Mouse (Mus musculus) intestine, embryonic 16.5 days (tissue): ENCODE measurements around the gene Gm26938. TPM values are rescaled to one million over a fixed set of nuclear protein-coding genes. Genes with fewer than 3 reads are reported as not detected.

Source experiments
- ATAC-seq: fragments of 200-750 bp; cut with Nextera tagmentation; 2 replicates; pipeline ENCODE4 v1.8.0; 2017; ENCODE audit warnings: moderate TSS enrichment, moderate library complexity
- H3K27ac ChIP-seq: fragments of 300-500 bp; sonication (generic); 2 replicates; pipeline ENCODE4 v1.5.1; 2014; ENCODE audit warnings: mild to moderate bottlenecking, low read length
- H3K27me3 ChIP-seq: fragments of 300-500 bp; sonication (generic); replicated peaks from 2 replicates; pipeline ENCODE4 v1.6.1; 2014; ENCODE audit warnings: low read length, control low read depth, mixed read lengths; ENCODE audit not compliant: control insufficient read depth, insufficient read depth
- H3K36me3 ChIP-seq: fragments of 300-500 bp; sonication (generic); 2 replicates; pipeline ENCODE4 v1.6.1; 2014; ENCODE audit warnings: low read length, control low read depth; ENCODE audit not compliant: control insufficient read depth, insufficient read depth
- H3K4me1 ChIP-seq: fragments of 300-500 bp; sonication (generic); 2 replicates; pipeline ENCODE4 v1.6.1; 2014; ENCODE audit warnings: low read length, control low read depth, mixed read lengths; ENCODE audit not compliant: control insufficient read depth, insufficient read depth
- H3K4me2 ChIP-seq: fragments of 300-500 bp; sonication (generic); 2 replicates; pipeline ENCODE4 v1.6.1; 2014; ENCODE audit warnings: low read depth, low read length, control low read depth
- H3K4me3 ChIP-seq: fragments of 300-500 bp; sonication (generic); 2 replicates; pipeline ENCODE4 v1.5.1; 2014; ENCODE audit warnings: mild to moderate bottlenecking, low read length
- H3K9ac ChIP-seq: fragments of 300-500 bp; sonication (generic); 2 replicates; pipeline ENCODE4 v1.6.1; 2014; ENCODE audit warnings: low read depth, low read length
- H3K9me3 ChIP-seq: fragments of 300-500 bp; sonication (generic); 2 replicates; pipeline ENCODE4 v1.6.1; 2016; ENCODE audit warnings: low read length, control low read depth; ENCODE audit not compliant: control insufficient read depth
- WGBS: fragments of 180-500 bp; shearing (Covaris S2); extraction: QIAGEN DNeasy Blood & Tissue Kit; methylation state at CpG from one replicate; pipeline ENCODE4 v1.1.7; 2014; 5-methylcytosine and 5-hydroxymethylcytosine counted together
- polyA plus RNA-seq: library from polyadenylated mRNA; unstranded; fragments of >200 nt; fragmentation: Nextera tagmentation; extraction: Ambion mirVana; gene quantifications from 2 replicates; pipeline ENCODE4 v1.2.1, GENCODE M21; 2015

Gene Gm26938
- polyA plus RNA-seq, 1 experiment from 2014 or later, result not detected

- no peaks in the 10 kb centered on the region for H3K27me3 ChIP-seq
- peaks cover 12% of the 10 kb centered on the region; the same call in 1 of the 2 replicates for H3K36me3 ChIP-seq
- peak overlapping the region; percentile 48; the same call in 1 of the 2 replicates for H3K27ac ChIP-seq
- 42% methylated on average over 10 of the region's 12 CpGs for WGBS
- peak overlapping the region; percentile 25; the same call in 1 of the 2 replicates for H3K9ac ChIP-seq
- H3K9me3 ChIP-seq, result no peaks in the 10 kb centered on the region
- H3K4me2 ChIP-seq, result peak overlapping the region; percentile 31
- no peak for ATAC-seq
- H3K4me1 ChIP-seq, result peaks cover 54% of the 10 kb centered on the region
- H3K4me3 ChIP-seq, result peak overlapping the region; percentile 8; the same call in 1 of the 2 replicates
Measured at GRCm38 (mm10) chr5:139798168-139798900, 27.9 kb downstream of the Gm26938 start.

GRCm38 (mm10) chr5:139797473-139798167 lies 28.6 kb downstream of the Gm26938 start:
- peak overlapping the region; percentile 80 for H3K27ac ChIP-seq
- H3K36me3 ChIP-seq, result peaks cover 12% of the 10 kb centered on the region; the same call in 1 of the 2 replicates
- ATAC-seq, result 0 out of 2 replicates have a peak, but pooled peaks have one; percentile 11
- peaks cover 58% of the 10 kb centered on the region for H3K4me1 ChIP-seq
- H3K27me3 ChIP-seq, result no peaks in the 10 kb centered on the region
- WGBS, result 35% methylated on average over 11 of the region's 11 CpGs
- peak overlapping the region; percentile 50; the same call in 1 of the 2 replicates for H3K9ac ChIP-seq
- H3K4me2 ChIP-seq, result peak overlapping the region; percentile 46
- peak overlapping the region; percentile 8; the same call in 1 of the 2 replicates for H3K4me3 ChIP-seq
- no peaks in the 10 kb centered on the region for H3K9me3 ChIP-seq

GRCm38 (mm10) chr5:139796900-139797299 lies 29.3 kb downstream of the Gm26938 start:
- Histone ChIP-seq H3K27me3 (no peaks in the 10 kb centered on the region), H3K9me3 (no peaks in the 10 kb centered on the region), H3K36me3 (peaks cover 12% of the 10 kb centered on the region; the same call in 1 of the 2 replicates), H3K4me3 (peak overlapping the region; percentile 17), H3K27ac (peak overlapping the region; percentile 80), H3K9ac (peak overlapping the region; percentile 50), H3K4me2 (peak overlapping the region; percentile 46), H3K4me1 (peaks cover 63% of the 10 kb centered on the region)
- 9% methylated on average over 13 of the region's 13 CpGs for WGBS
- ATAC-seq, result peak; percentile 70

GRCm38 (mm10) chr5:139796001-139796620 lies 30.1 kb downstream of the Gm26938 start:
- no peaks in the 10 kb centered on the region for H3K27me3 ChIP-seq
- WGBS, result 74% methylated on average over 9 of the region's 9 CpGs
- no peaks in the 10 kb centered on the region for H3K9me3 ChIP-seq
- H3K4me3 ChIP-seq, result no peak overlapping the region
- no peak overlapping the region for H3K4me2 ChIP-seq
- 0 out of 2 replicates have a peak, but pooled peaks cover 8% of the 10 kb centered on the region for H3K36me3 ChIP-seq
- ATAC-seq, result no peak
- peak overlapping the region; percentile 38; the same call in 1 of the 2 replicates for H3K9ac ChIP-seq
- H3K4me1 ChIP-seq, result peaks cover 64% of the 10 kb centered on the region
- no peak overlapping the region for H3K27ac ChIP-seq

GRCm38 (mm10) chr5:139794938-139795337 lies 31.3 kb downstream of the Gm26938 start:
- no peak for ATAC-seq
- H3K27ac ChIP-seq, result no peak overlapping the region; the same call in 1 of the 2 replicates
- 66% methylated on average over 10 of the region's 10 CpGs for WGBS

GRCm38 (mm10) chr5:139794137-139794536 lies 32.1 kb downstream of the Gm26938 start:
- ATAC-seq, result no peak
- H3K4me1 ChIP-seq, result peaks cover 67% of the 10 kb centered on the region
- H3K9ac ChIP-seq, result no peak overlapping the region
- no peaks in the 10 kb centered on the region for H3K9me3 ChIP-seq
- 83% methylated on average over 5 of the region's 5 CpGs for WGBS
- no peaks in the 10 kb centered on the region for H3K27me3 ChIP-seq
- no peaks in the 10 kb centered on the region for H3K36me3 ChIP-seq
- peak overlapping the region; percentile 36; the same call in 1 of the 2 replicates for H3K4me3 ChIP-seq
- H3K27ac ChIP-seq, result peak overlapping the region; percentile 96
- H3K4me2 ChIP-seq, result peak overlapping the region; percentile 86

More at GRCm38 (mm10) chr5:139794938-139795337, 31.3 kb downstream of the Gm26938 start:
- Histone ChIP-seq H3K27me3 (no peaks in the 10 kb centered on the region), H3K9me3 (no peaks in the 10 kb centered on the region), H3K4me3 (no peak overlapping the region), H3K36me3 (no peaks in the 10 kb centered on the region), H3K4me1 (peaks cover 67% of the 10 kb centered on the region), H3K4me2 (no peak overlapping the region), H3K9ac (0 out of 2 replicates have a peak overlapping the region, but pooled peaks have one; percentile 7)

GRCm38 (mm10) chr5:139793338-139794089 lies 32.7 kb downstream of the Gm26938 start:
- Histone ChIP-seq H3K4me2 (peak overlapping the region; percentile 86), H3K4me1 (peaks cover 66% of the 10 kb centered on the region), H3K27me3 (no peaks in the 10 kb centered on the region), H3K9ac (peak overlapping the region; percentile 86), H3K4me3 (peak overlapping the region; percentile 78), H3K36me3 (no peaks in the 10 kb centered on the region), H3K27ac (peak overlapping the region; percentile 96), H3K9me3 (no peaks in the 10 kb centered on the region)
- 19% methylated on average over 11 of the region's 11 CpGs for WGBS
- peak; percentile 52 for ATAC-seq

GRCm38 (mm10) chr5:139792966-139793337 lies 33.3 kb downstream of the Gm26938 start:
- H3K4me1 ChIP-seq, result peaks cover 60% of the 10 kb centered on the region
- 27% methylated on average over 3 of the region's 3 CpGs for WGBS
- H3K4me3 ChIP-seq, result peak overlapping the region; percentile 78
- peak overlapping the region; percentile 96 for H3K27ac ChIP-seq
- no peaks in the 10 kb centered on the region for H3K9me3 ChIP-seq
- H3K4me2 ChIP-seq, result peak overlapping the region; percentile 86
- no peaks in the 10 kb centered on the region for H3K27me3 ChIP-seq
- peak overlapping the region; percentile 86 for H3K9ac ChIP-seq
- ATAC-seq, result no peak
- no peaks in the 10 kb centered on the region for H3K36me3 ChIP-seq
